Mouse (Mus musculus) adrenal gland, postnatal 0 days (tissue): ENCODE results near the gene Uba1. TPM values are rescaled to one million over a fixed set of nuclear protein-coding genes. Genes with fewer than 3 reads are reported as not detected.

ENCODE experiments used
- polyA plus RNA-seq: library from polyadenylated mRNA; unstranded; fragments of >200 nt; fragmentation: Nextera tagmentation; extraction: Ambion mirVana; gene quantifications from 2 replicates; pipeline ENCODE4 v1.2.1, GENCODE M21; 2015

Uba1 gene
- polyA plus RNA-seq, result 99.3 and 125 TPM in 2 replicates

GRCm38 (mm10) chrX:20658026-20658652, at the start of gene Uba1:
Gene Uba1 (plus strand): TSS chrX:20658326.

GRCm38 (mm10) chrX:20617176-20617902, 40.8 kb upstream of the Uba1 start, which contains the start of the genes Rbm10 and Ndufb11:
Gene Rbm10 (plus strand): TSS chrX:20617503.
Gene Ndufb11 (minus strand): TSS chrX:20617619.

GRCm38 (mm10) chrX:20687519-20688067, 29.5 kb downstream of the Uba1 start, which contains the start of gene Cdk16:
Gene Cdk16 (plus strand): TSS chrX:20687954.

GRCm38 (mm10) chrX:20703741-20704290, 45.7 kb downstream of the Uba1 start, which contains the start of gene Usp11:
Gene Usp11 (plus strand): TSS chrX:20703906.

Other genes starting within 250 kb of the Uba1 start
- gene Jade3, start 232.6 kb upstream of the Uba1 start, polyA plus RNA-seq, result 1.6 and 2.6 TPM in 2 replicates
- gene Rgn, start 108.5 kb upstream of the Uba1 start, polyA plus RNA-seq, result 14.7 and 15.5 TPM in 2 replicates
- 19.3 and 25.6 TPM in 2 replicates for gene Rbm10, start 40.8 kb upstream of the Uba1 start, polyA plus RNA-seq
- 642 and 1,017 TPM in 2 replicates for gene Ndufb11, start 40.7 kb upstream of the Uba1 start, polyA plus RNA-seq
- 79.5 and 107 TPM in 2 replicates for gene Cdk16, start 29.6 kb downstream of the Uba1 start, polyA plus RNA-seq
- 21.9 and 23.3 TPM in 2 replicates for gene Usp11, start 45.6 kb downstream of the Uba1 start, polyA plus RNA-seq
- 100 and 134 TPM in 2 replicates for gene Araf, start 139.5 kb downstream of the Uba1 start, polyA plus RNA-seq
- gene Timp1, start 211.8 kb downstream of the Uba1 start, polyA plus RNA-seq, result 51.9 and 61.8 TPM in 2 replicates